Mouse (Mus musculus) midbrain, embryonic 15.5 days (tissue): ENCODE data around the gene Gm16181. TPM values are rescaled to one million over a fixed set of nuclear protein-coding genes. Genes with fewer than 3 reads are reported as not detected.

Experiments
- ATAC-seq: fragments of 200-750 bp; cut with Nextera tagmentation; replicated peaks from 2 replicates; pipeline ENCODE4 v1.8.0; 2017; ENCODE audit warnings: moderate TSS enrichment
- H3K27ac ChIP-seq: fragments of 300-500 bp; sonication (generic); 2 replicates; pipeline ENCODE4 v1.5.1; 2015; ENCODE audit warnings: mild to moderate bottlenecking, inconsistent platforms
- H3K27me3 ChIP-seq: fragments of 300-500 bp; sonication (generic); replicated peaks from 2 replicates; pipeline ENCODE4 v1.6.1; 2015; ENCODE audit warnings: inconsistent platforms
- H3K36me3 ChIP-seq: fragments of 300-500 bp; sonication (generic); replicated peaks from 2 replicates; pipeline ENCODE4 v1.6.1; 2015; ENCODE audit warnings: inconsistent platforms
- H3K4me1 ChIP-seq: fragments of 300-500 bp; sonication (generic); 2 replicates; pipeline ENCODE4 v1.6.1; 2015; ENCODE audit warnings: inconsistent platforms
- H3K4me2 ChIP-seq: fragments of 300-500 bp; sonication (generic); 2 replicates; pipeline ENCODE4 v1.6.1; 2015; ENCODE audit warnings: inconsistent platforms, mild to moderate bottlenecking, moderate library complexity
- H3K4me3 ChIP-seq: fragments of 300-500 bp; sonication (generic); 2 replicates; pipeline ENCODE4 v1.5.1; 2015; ENCODE audit warnings: mild to moderate bottlenecking, inconsistent platforms
- H3K9ac ChIP-seq: fragments of 300-500 bp; sonication (generic); 2 replicates; pipeline ENCODE4 v1.6.1; 2015; ENCODE audit warnings: mild to moderate bottlenecking, inconsistent platforms
- H3K9me3 ChIP-seq: fragments of 300-500 bp; sonication (generic); 2 replicates; pipeline ENCODE4 v1.6.1; 2016; ENCODE audit warnings: inconsistent platforms
- WGBS: fragments of 180-500 bp; shearing (Covaris S2); methylation state at CpG from one replicate; pipeline ENCODE4 v1.1.7; 2015; ENCODE audit warnings: mixed read lengths; 5-methylcytosine and 5-hydroxymethylcytosine counted together
- polyA plus RNA-seq: library from polyadenylated mRNA; unstranded; fragments of >200 nt; fragmentation: Nextera tagmentation; extraction: Ambion mirVana; gene quantifications from 2 replicates; pipeline ENCODE4 v1.2.1, GENCODE M21; 2015

The Gm16181 gene
- 1.6 TPM in 1 of 2 replicates, not detected in the other for polyA plus RNA-seq

GRCm38 (mm10) chr17:35220156-35220952 is at the start of gene Gm16181:
Gene Gm16181, plus strand, starts transcription at chr17:35220834.
- Histone ChIP-seq H3K27me3 (no peaks in the 10 kb centered on the region), H3K9ac (no peak within 1 kb of the TSS), H3K36me3 (0 out of 2 replicates have a peak, but pooled peaks cover 9% of the 10 kb centered on the region), H3K4me2 (no peak within 1 kb of the TSS), H3K9me3 (no peaks in the 10 kb centered on the region), H3K4me3 (no peak within 1 kb of the TSS), H3K27ac (no peak within 1 kb of the TSS), H3K4me1 (no peaks in the 10 kb centered on the region)
- WGBS = 75% methylated on average over 28 of the region's 28 CpGs
- ATAC-seq = no peak

GRCm38 (mm10) chr17:35172445-35173234 is 48.0 kb upstream of the Gm16181 start:
- H3K36me3 ChIP-seq = no peaks in the 10 kb centered on the region
- H3K4me2 ChIP-seq = no peak overlapping the region
- no peak overlapping the region for H3K9ac ChIP-seq
- H3K27ac ChIP-seq = no peak overlapping the region
- H3K4me1 ChIP-seq = no peaks in the 10 kb centered on the region
- no peak for ATAC-seq
- WGBS = 76% methylated on average over 11 of the region's 11 CpGs
- no peak overlapping the region for H3K4me3 ChIP-seq
- H3K27me3 ChIP-seq = no peaks in the 10 kb centered on the region
- H3K9me3 ChIP-seq = no peaks in the 10 kb centered on the region

DNA sequence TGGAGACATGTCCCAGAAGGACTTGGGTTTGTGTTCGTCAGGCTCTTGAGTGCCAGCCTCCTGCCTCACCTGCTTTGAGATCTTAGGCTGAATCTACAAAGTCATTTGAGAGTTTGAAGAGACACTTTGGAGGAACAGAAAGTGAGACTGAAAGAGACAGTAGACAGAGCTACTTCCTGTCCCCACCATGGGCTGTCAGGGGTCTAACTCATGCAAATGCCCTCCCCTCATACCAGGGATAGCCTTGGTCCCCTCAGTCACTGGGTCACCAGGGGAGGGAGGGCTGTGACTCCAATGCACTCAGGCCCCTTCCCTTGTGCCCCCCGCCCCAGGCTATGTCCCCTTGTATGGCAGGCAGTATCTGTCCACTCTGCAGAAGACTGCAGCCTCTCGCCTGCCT is 47.3 kb upstream of the Gm16181 start:
- H3K4me2 ChIP-seq = no peak overlapping the region
- no peaks in the 10 kb centered on the region for H3K4me1 ChIP-seq
- H3K27ac ChIP-seq = no peak overlapping the region
- no peaks in the 10 kb centered on the region for H3K27me3 ChIP-seq
- H3K9ac ChIP-seq = no peak overlapping the region
- no peak for ATAC-seq
- H3K9me3 ChIP-seq = no peaks in the 10 kb centered on the region
- 89% methylated on average over 3 of the region's 3 CpGs for WGBS
- H3K4me3 ChIP-seq = no peak overlapping the region
- H3K36me3 ChIP-seq = no peaks in the 10 kb centered on the region

DNA sequence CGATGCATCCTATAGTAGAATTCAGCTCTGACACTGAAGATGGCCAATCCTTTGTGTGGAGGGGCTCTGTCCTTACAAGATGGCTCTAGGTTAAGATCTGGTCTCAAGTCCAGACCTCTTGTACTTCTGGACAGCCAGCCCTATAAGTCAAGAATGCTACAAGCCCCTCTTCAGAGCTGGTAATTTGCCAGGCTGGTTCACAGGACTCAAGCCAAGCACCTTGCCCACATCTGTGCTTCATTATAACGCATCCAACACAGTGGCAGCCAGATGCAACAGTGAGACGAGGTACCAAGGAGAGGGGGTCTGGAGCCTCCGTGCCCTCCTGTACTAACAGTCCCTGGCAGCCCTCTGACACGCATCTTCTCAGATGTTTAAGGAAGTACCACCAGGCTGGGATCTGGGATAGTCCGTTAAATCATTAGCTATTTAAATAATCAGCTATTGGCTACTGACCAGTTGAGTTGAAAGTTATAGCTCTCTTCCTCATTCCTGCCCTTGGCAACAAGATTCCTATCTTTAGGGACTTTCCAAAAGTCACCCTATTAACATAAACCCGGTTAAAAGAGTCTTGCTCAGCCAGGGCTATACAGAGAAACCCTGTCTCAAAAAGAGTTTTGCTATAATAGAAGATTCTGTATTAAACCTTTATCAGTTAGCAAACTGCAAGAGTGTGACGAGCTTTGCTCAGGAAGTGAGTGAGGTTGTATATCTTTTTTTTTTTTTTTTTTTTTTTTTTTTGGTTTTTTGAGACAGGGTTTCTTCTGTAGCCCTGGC is 46.2 kb upstream of the Gm16181 start:
- no peak overlapping the region for H3K9ac ChIP-seq
- H3K4me2 ChIP-seq = no peak overlapping the region
- no peaks in the 10 kb centered on the region for H3K27me3 ChIP-seq
- ATAC-seq = no peak
- H3K4me1 ChIP-seq = no peaks in the 10 kb centered on the region
- no peak overlapping the region for H3K27ac ChIP-seq
- H3K36me3 ChIP-seq = no peaks in the 10 kb centered on the region
- H3K9me3 ChIP-seq = no peaks in the 10 kb centered on the region
- H3K4me3 ChIP-seq = no peak overlapping the region
- WGBS = 80% methylated on average over 8 of the region's 8 CpGs

DNA sequence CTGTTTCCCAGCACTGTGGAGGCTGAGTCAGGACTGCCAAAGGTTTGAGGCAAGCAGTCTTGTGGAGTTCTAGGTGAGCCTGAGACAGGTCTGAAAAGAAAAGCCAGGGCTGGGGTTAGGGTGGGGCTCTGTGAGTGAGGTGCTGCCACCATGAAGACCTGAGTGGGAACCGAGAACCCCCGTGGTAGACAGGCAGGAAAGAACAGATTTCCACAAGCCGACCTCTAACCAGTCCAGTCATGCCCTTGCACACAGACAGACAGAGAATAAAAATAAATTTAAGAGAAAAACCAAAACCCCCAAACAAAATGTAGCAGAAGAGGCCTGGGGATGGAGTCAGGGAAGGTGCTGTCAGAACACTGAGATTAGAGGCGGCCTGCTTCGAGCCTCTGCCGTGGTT is 45.3 kb upstream of the Gm16181 start:
- Histone ChIP-seq H3K4me3 (no peak overlapping the region), H3K4me1 (no peaks in the 10 kb centered on the region), H3K36me3 (no peaks in the 10 kb centered on the region), H3K9ac (no peak overlapping the region), H3K9me3 (no peaks in the 10 kb centered on the region), H3K27me3 (no peaks in the 10 kb centered on the region), H3K27ac (no peak overlapping the region), H3K4me2 (no peak overlapping the region)
- no peak for ATAC-seq
- WGBS = 49% methylated on average over 6 of the region's 6 CpGs

DNA sequence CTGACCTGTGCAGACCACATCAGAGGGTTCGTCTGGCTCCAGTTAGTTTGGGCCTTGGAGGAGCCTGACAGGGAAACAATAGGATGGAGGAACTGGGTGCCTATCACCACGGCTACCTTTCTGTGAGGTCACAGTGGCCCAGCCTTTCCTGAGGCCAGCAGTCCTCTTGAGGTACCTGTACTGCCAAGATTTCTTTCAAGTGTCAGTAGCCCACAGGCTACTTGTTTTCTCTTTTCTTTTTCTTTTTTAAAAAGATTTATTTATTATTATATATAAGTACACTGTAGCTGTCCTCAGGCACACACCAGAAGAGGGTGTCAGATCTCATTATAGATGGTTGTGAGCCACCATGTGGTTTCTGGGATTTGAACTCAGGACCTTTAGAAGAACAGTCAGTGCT is 44.7 kb upstream of the Gm16181 start, which contains the start of gene Aif1:
Aif1 (minus strand) TSS at position 101 of the 400 bp plus-strand sequence.
- no peak within 1 kb of the TSS for H3K4me3 ChIP-seq
- 40% methylated on average over 2 of the region's 2 CpGs for WGBS
- no peaks in the 10 kb centered on the region for H3K36me3 ChIP-seq
- H3K9ac ChIP-seq = no peak within 1 kb of the TSS
- H3K9me3 ChIP-seq = no peaks in the 10 kb centered on the region
- H3K27me3 ChIP-seq = no peaks in the 10 kb centered on the region
- no peak for ATAC-seq
- no peak within 1 kb of the TSS for H3K4me2 ChIP-seq
- H3K27ac ChIP-seq = no peak within 1 kb of the TSS
- H3K4me1 ChIP-seq = no peaks in the 10 kb centered on the region

- Histone ChIP-seq H3K36me3 (no peaks in the 10 kb centered on the region), H3K27me3 (no peaks in the 10 kb centered on the region), H3K4me1 (no peaks in the 10 kb centered on the region), H3K27ac (no peak overlapping the region), H3K9me3 (no peaks in the 10 kb centered on the region), H3K4me2 (no peak overlapping the region), H3K9ac (no peak overlapping the region), H3K4me3 (no peak overlapping the region)
- WGBS = 17% methylated on average over 5 of the region's 5 CpGs
- no peak for ATAC-seq
These were observed 42.1 kb upstream of the Gm16181 start for GRCm38 (mm10) chr17:35178528-35178927.

DNA sequence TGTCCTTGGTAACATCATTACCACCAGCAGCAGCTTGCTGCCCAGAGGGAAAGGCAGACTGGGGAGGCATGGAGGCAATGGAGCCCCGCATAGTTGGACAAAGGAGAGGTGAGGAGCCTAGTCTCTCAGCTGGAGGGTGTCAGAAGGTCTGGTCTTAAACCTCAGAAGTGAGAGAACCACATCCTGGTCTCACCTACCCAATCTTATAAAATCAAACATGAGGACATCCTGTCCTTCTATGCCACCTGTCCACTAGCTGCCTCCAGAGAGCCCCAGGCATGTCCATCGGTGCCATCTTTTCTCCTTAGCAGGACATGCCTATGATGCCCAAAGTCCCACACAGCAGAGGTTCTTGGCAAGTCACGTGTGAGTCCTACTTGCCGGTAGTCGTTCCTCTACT is 40.5 kb upstream of the Gm16181 start:
- ATAC-seq = no peak
- 90% methylated on average over 5 of the region's 5 CpGs for WGBS

DNA sequence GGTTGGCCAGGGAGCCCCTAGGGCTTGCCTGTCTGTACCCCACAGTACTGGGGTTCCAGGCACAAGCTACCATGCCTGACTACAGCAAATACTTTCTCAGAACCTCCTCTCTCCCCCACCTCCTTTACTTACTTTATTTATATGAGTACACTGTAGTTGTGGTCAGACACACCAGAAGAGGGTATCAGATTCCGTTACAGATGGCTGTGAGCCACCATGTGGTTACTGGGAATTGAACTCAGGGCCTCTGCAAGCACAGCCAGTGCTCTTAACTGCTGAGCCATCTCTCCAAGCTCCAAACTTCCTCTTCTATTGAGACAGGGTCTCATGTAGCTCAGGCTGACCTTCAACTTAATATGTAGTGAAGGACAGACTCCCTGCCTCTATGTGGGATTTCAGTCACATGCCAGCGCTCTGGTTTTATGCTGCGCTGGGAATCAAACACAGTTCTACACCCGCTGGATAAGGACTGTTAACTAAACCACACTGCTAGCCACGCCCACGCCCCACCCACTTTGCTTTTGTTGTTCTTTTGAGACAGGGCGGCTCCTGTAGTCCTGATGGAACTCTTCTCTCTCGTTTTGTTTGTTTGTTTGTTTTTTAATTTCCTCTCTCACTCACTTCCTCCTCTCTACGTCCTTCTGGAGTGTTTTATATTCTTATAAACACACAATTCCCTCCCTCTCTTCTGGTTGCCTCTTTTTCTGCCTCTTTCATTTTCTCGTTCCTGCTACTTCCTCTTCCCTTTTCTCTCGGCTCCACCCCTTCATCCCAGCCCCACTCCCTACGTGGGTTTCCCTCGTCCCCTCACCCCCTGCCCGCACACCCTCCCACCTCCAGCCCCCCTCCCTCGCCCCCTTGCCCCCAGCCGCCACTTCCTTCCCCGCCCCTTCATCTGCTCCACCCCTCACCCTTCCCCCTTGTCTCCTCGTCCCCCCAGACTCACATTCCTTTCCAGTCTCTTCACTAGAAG is 34.7 kb upstream of the Gm16181 start:
- ATAC-seq = 0 out of 2 replicates have a peak, but pooled peaks have one; percentile 37
- WGBS = 2% methylated on average over 18 of the region's 18 CpGs
- peaks cover 11% of the 10 kb centered on the region; the same call in 1 of the 2 replicates for H3K4me1 ChIP-seq

More for the DNA sequence above, 40.5 kb upstream of the Gm16181 start:
- H3K4me3 ChIP-seq = no peak overlapping the region
- no peak overlapping the region for H3K4me2 ChIP-seq
- H3K9me3 ChIP-seq = no peaks in the 10 kb centered on the region
- no peak overlapping the region for H3K27ac ChIP-seq
- no peaks in the 10 kb centered on the region for H3K27me3 ChIP-seq
- no peaks in the 10 kb centered on the region for H3K36me3 ChIP-seq
- no peaks in the 10 kb centered on the region for H3K4me1 ChIP-seq
- no peak overlapping the region for H3K9ac ChIP-seq

DNA sequence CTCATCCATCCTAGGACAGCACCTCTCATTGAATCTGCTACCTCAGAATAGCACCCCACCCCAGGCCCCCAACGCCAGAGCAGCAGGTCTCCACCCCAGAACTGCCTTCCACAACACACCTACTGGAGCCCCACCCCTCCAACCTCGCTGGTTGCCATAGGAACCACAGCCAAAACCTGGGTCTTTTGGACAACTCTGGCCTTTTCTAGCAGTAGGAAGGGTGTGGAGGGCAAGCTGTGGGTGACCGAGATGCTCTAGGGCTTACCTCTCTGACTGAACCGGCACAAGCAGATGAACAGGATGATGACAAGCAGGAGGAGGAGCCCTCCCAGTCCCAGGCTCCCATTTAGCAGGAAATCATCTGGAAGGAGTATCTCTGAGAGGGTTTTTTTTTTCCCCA is 34.0 kb upstream of the Gm16181 start:
- peak overlapping the region; percentile 77 for H3K27ac ChIP-seq
- H3K4me3 ChIP-seq = peak overlapping the region; percentile 25
- H3K4me2 ChIP-seq = peak overlapping the region; percentile 49
- H3K4me1 ChIP-seq = peaks cover 11% of the 10 kb centered on the region; the same call in 1 of the 2 replicates
- H3K9ac ChIP-seq = no peak overlapping the region
- 3% methylated on average over 4 of the region's 4 CpGs for WGBS
- H3K27me3 ChIP-seq = no peaks in the 10 kb centered on the region; the same call in 1 of the 2 replicates
- H3K9me3 ChIP-seq = no peaks in the 10 kb centered on the region
- ATAC-seq = peak; percentile 67; the same call in 1 of the 2 replicates
- H3K36me3 ChIP-seq = no peaks in the 10 kb centered on the region

More for the DNA sequence above, 34.7 kb upstream of the Gm16181 start:
- no peak overlapping the region for H3K9ac ChIP-seq
- H3K27ac ChIP-seq = peak overlapping the region; percentile 77; the same call in 1 of the 2 replicates
- H3K27me3 ChIP-seq = no peaks in the 10 kb centered on the region; the same call in 1 of the 2 replicates
- no peaks in the 10 kb centered on the region for H3K9me3 ChIP-seq
- no peaks in the 10 kb centered on the region for H3K36me3 ChIP-seq
- peak overlapping the region; percentile 49 for H3K4me2 ChIP-seq
- peak overlapping the region; percentile 25 for H3K4me3 ChIP-seq

- Histone ChIP-seq H3K4me3 (no peak overlapping the region), H3K9me3 (no peaks in the 10 kb centered on the region), H3K4me2 (no peak overlapping the region), H3K4me1 (peaks cover 11% of the 10 kb centered on the region; the same call in 1 of the 2 replicates), H3K27me3 (no peaks in the 10 kb centered on the region; the same call in 1 of the 2 replicates), H3K27ac (no peak overlapping the region), H3K36me3 (no peaks in the 10 kb centered on the region), H3K9ac (no peak overlapping the region)
- 77% methylated on average over 4 of the region's 4 CpGs for WGBS
- ATAC-seq = no peak
These were observed 33.3 kb upstream of the Gm16181 start for GRCm38 (mm10) chr17:35187345-35187744.
